Mouse (Mus musculus) neural tube, embryonic 12.5 days (tissue): Measurements from ENCODE around the gene Ech1. TPM values are rescaled to one million over a fixed set of nuclear protein-coding genes. Genes with fewer than 3 reads are reported as not detected.
A peak's percentile ranks its signal among the peaks of the same experiment; 100 is the strongest.
"Not testable (repeated sequence)": the region's sequence is repeated elsewhere in the genome, so short reads cannot be mapped to it uniquely, and the experiment has no call there.

Source experiments
- ATAC-seq: fragments of 200-750 bp; cut with Nextera tagmentation; 2 replicates; pipeline ENCODE4 v1.8.0; 2017; ENCODE audit warnings: low read depth, mild to moderate bottlenecking, moderate TSS enrichment, moderate library complexity; ENCODE audit not compliant: low FRiP score
- H3K27ac ChIP-seq: fragments of 300-500 bp; sonication (generic); 2 replicates; pipeline ENCODE4 v1.5.1; 2016
- H3K27me3 ChIP-seq: fragments of 300-500 bp; sonication (generic); replicated peaks from 2 replicates; pipeline ENCODE4 v1.6.1; 2016; ENCODE audit warnings: mild to moderate bottlenecking
- H3K36me3 ChIP-seq: fragments of 300-500 bp; sonication (generic); 2 replicates; pipeline ENCODE4 v1.6.1; 2016; ENCODE audit warnings: mild to moderate bottlenecking
- H3K4me1 ChIP-seq: fragments of 300-500 bp; sonication (generic); 2 replicates; pipeline ENCODE4 v1.6.1; 2016
- H3K4me2 ChIP-seq: fragments of 300-500 bp; sonication (generic); replicated peaks from 2 replicates; pipeline ENCODE4 v1.6.1; 2016; ENCODE audit warnings: mild to moderate bottlenecking
- H3K4me3 ChIP-seq: fragments of 300-500 bp; sonication (generic); 2 replicates; pipeline ENCODE4 v1.5.1; 2016
- H3K9ac ChIP-seq: fragments of 300-500 bp; sonication (generic); 2 replicates; pipeline ENCODE4 v1.6.1; 2016; ENCODE audit warnings: mild to moderate bottlenecking
- H3K9me3 ChIP-seq: fragments of 300-500 bp; sonication (generic); 2 replicates; pipeline ENCODE4 v1.6.1; 2016; ENCODE audit warnings: mild to moderate bottlenecking
- WGBS: fragments of 180-500 bp; shearing (Covaris S2); methylation state at CpG from one replicate; pipeline ENCODE4 v1.1.7; 2016; 5-methylcytosine and 5-hydroxymethylcytosine counted together
- polyA plus RNA-seq: library from polyadenylated mRNA; unstranded; fragments of >200 nt; fragmentation: Nextera tagmentation; extraction: Ambion mirVana; gene quantifications from 2 replicates; pipeline ENCODE4 v1.2.1, GENCODE M21; 2016

Gene Ech1
- polyA plus RNA-seq, 1 experiment from 2014 or later: 89.2 TPM

- not testable (repeated sequence) for H3K9ac ChIP-seq, H3K27ac ChIP-seq, H3K27me3 ChIP-seq, H3K9me3 ChIP-seq, H3K36me3 ChIP-seq, H3K4me3 ChIP-seq, H3K4me1 ChIP-seq, ATAC-seq
- WGBS: 33% methylated on average over 23 of the region's 23 CpGs
- H3K4me2 ChIP-seq: 0 out of 2 replicates have a peak overlapping the region, but pooled peaks have one; percentile 5
Measured at GRCm38 (mm10) chr7:28867508-28868340, 42.7 kb downstream of the Ech1 start.

GRCm38 (mm10) chr7:28870901-28871664 lies 46.1 kb downstream of the Ech1 start:
- Histone ChIP-seq H3K9me3 (no peaks in the 10 kb centered on the region), H3K36me3 (no peaks in the 10 kb centered on the region), H3K9ac (no peak overlapping the region), H3K27ac (no peak overlapping the region), H3K4me2 (no peak overlapping the region), H3K4me3 (no peak overlapping the region), H3K4me1 (no peaks in the 10 kb centered on the region), H3K27me3 (no peaks in the 10 kb centered on the region)
- 91% methylated on average over 24 of the region's 24 CpGs for WGBS
- no peak for ATAC-seq

GRCm38 (mm10) chr7:28874565-28874964 lies 49.5 kb downstream of the Ech1 start:
- Histone ChIP-seq H3K4me3 (no peak overlapping the region), H3K36me3 (no peaks in the 10 kb centered on the region), H3K27ac (no peak overlapping the region), H3K9ac (no peak overlapping the region), H3K27me3 (no peaks in the 10 kb centered on the region), H3K4me2 (no peak overlapping the region), H3K9me3 (no peaks in the 10 kb centered on the region), H3K4me1 (no peaks in the 10 kb centered on the region)
- ATAC-seq: no peak
- 69% methylated on average over 2 of the region's 2 CpGs for WGBS

GRCm38 (mm10) chr7:28876099-28876498 lies 51.1 kb downstream of the Ech1 start:
- Histone ChIP-seq H3K4me1 (no peaks in the 10 kb centered on the region), H3K9ac (no peak overlapping the region), H3K4me2 (no peak overlapping the region), H3K27ac (no peak overlapping the region), H3K36me3 (no peaks in the 10 kb centered on the region), H3K4me3 (no peak overlapping the region), H3K9me3 (no peaks in the 10 kb centered on the region), H3K27me3 (no peaks in the 10 kb centered on the region)
- no peak for ATAC-seq
- WGBS: 75% methylated on average over 4 of the region's 4 CpGs

- 82% methylated on average over 7 of the region's 7 CpGs for WGBS
- Histone ChIP-seq H3K4me3 (no peak overlapping the region), H3K27ac (no peak overlapping the region), H3K36me3 (no peaks in the 10 kb centered on the region), H3K9me3 (no peaks in the 10 kb centered on the region), H3K4me2 (no peak overlapping the region), H3K4me1 (peaks cover 4% of the 10 kb centered on the region; the same call in 1 of the 2 replicates), H3K9ac (no peak overlapping the region), H3K27me3 (no peaks in the 10 kb centered on the region)
- ATAC-seq: no peak
Measured at GRCm38 (mm10) chr7:28877155-28877554, 52.1 kb downstream of the Ech1 start.

GRCm38 (mm10) chr7:28877856-28878255 lies 52.8 kb downstream of the Ech1 start:
- H3K9ac ChIP-seq: no peak overlapping the region
- ATAC-seq: no peak
- H3K36me3 ChIP-seq: no peaks in the 10 kb centered on the region
- no peaks in the 10 kb centered on the region for H3K9me3 ChIP-seq
- peaks cover 4% of the 10 kb centered on the region; the same call in 1 of the 2 replicates for H3K4me1 ChIP-seq
- H3K27me3 ChIP-seq: no peaks in the 10 kb centered on the region
- H3K4me2 ChIP-seq: no peak overlapping the region
- no peak overlapping the region for H3K4me3 ChIP-seq
- H3K27ac ChIP-seq: no peak overlapping the region
- WGBS: 83% methylated on average over 4 of the region's 4 CpGs

GRCm38 (mm10) chr7:28879606-28880005 lies 54.6 kb downstream of the Ech1 start:
- Histone ChIP-seq H3K4me1 (peaks cover 4% of the 10 kb centered on the region; the same call in 1 of the 2 replicates), H3K9me3 (no peaks in the 10 kb centered on the region), H3K4me2 (no peak overlapping the region), H3K4me3 (no peak overlapping the region), H3K36me3 (no peaks in the 10 kb centered on the region), H3K27me3 (no peaks in the 10 kb centered on the region), H3K9ac (no peak overlapping the region), H3K27ac (no peak overlapping the region)
- 82% methylated on average over 7 of the region's 7 CpGs for WGBS
- ATAC-seq: no peak

- WGBS: 86% methylated on average over 10 of the region's 10 CpGs
- Histone ChIP-seq H3K27me3 (no peaks in the 10 kb centered on the region), H3K36me3 (no peaks in the 10 kb centered on the region), H3K27ac (no peak overlapping the region), H3K4me3 (no peak overlapping the region), H3K9me3 (no peaks in the 10 kb centered on the region), H3K4me1 (peaks cover 4% of the 10 kb centered on the region; the same call in 1 of the 2 replicates), H3K4me2 (no peak overlapping the region), H3K9ac (no peak overlapping the region)
- ATAC-seq: no peak
Measured at GRCm38 (mm10) chr7:28880554-28880953, 55.5 kb downstream of the Ech1 start.

GRCm38 (mm10) chr7:28881199-28881598 lies 56.2 kb downstream of the Ech1 start, which contains the start of gene Capn12:
Capn12 (plus strand) TSS chr7:28881422.
- Histone ChIP-seq H3K9ac (no peak within 1 kb of the TSS), H3K27ac (no peak within 1 kb of the TSS), H3K4me3 (no peak within 1 kb of the TSS), H3K4me2 (no peak within 1 kb of the TSS), H3K27me3 (no peaks in the 10 kb centered on the region; the same call in 1 of the 2 replicates), H3K36me3 (no peaks in the 10 kb centered on the region), H3K4me1 (peaks cover 4% of the 10 kb centered on the region; the same call in 1 of the 2 replicates), H3K9me3 (no peaks in the 10 kb centered on the region)
- no peak for ATAC-seq
- WGBS: 31% methylated on average over 13 of the region's 13 CpGs

Other genes with a start within 250 kb of the Ech1 start
- gene Samd4b, start 227.1 kb upstream of the Ech1 start, polyA plus RNA-seq: 33.1 and 35.0 TPM in 2 replicates
- 29.3 and 31.7 TPM in 2 replicates for gene Pak4, start 227.0 kb upstream of the Ech1 start, polyA plus RNA-seq
- gene Acp7, start 193.9 kb upstream of the Ech1 start, polyA plus RNA-seq: not detected in 2 replicates
- gene Fbxo27, start 132.4 kb upstream of the Ech1 start, polyA plus RNA-seq: 4.7 and 6.1 TPM in 2 replicates
- gene Fbxo17, start 108.4 kb upstream of the Ech1 start, polyA plus RNA-seq: 7.6 and 9.3 TPM in 2 replicates
- 123 and 127 TPM in 2 replicates for gene Mrps12, start 83.4 kb upstream of the Ech1 start, polyA plus RNA-seq
- 28.6 and 32.0 TPM in 2 replicates for gene Sars2, start 83.2 kb upstream of the Ech1 start, polyA plus RNA-seq
- gene Ccer2, start 69.0 kb upstream of the Ech1 start, polyA plus RNA-seq: 9.7 and 10.4 TPM in 2 replicates
- gene Sirt2, start 58.5 kb upstream of the Ech1 start, polyA plus RNA-seq: 86.4 and 89.1 TPM in 2 replicates
- gene Nfkbib, start 57.7 kb upstream of the Ech1 start, polyA plus RNA-seq: 51.5 and 52.4 TPM in 2 replicates
- gene Rinl, start 36.2 kb upstream of the Ech1 start, polyA plus RNA-seq: 2.8 TPM in 2 replicates
- 264 and 338 TPM in 2 replicates for gene Hnrnpl, start 16.7 kb upstream of the Ech1 start, polyA plus RNA-seq
- gene Lgals4, start 8.6 kb downstream of the Ech1 start, polyA plus RNA-seq: 4.6 and 4.9 TPM in 2 replicates
- 2.1 and 3.0 TPM in 2 replicates for gene Lgals7, start 38.6 kb downstream of the Ech1 start, polyA plus RNA-seq
- 0.28 and 0.57 TPM in 2 replicates for gene Capn12, start 56.2 kb downstream of the Ech1 start, polyA plus RNA-seq
- 186 and 192 TPM in 2 replicates for gene Actn4, start 137.1 kb downstream of the Ech1 start, polyA plus RNA-seq
- 327 and 336 TPM in 2 replicates for gene Eif3k, start 156.6 kb downstream of the Ech1 start, polyA plus RNA-seq
- gene Map4k1, start 156.8 kb downstream of the Ech1 start, polyA plus RNA-seq: 5.5 and 6.2 TPM in 2 replicates